Mouse (Mus musculus) small intestine, adult 2 months (tissue): Measurements from ENCODE around the gene Trim40.

Experiments used
- CTCF ChIP-seq: fragments of 200-500 bp; IDR thresholded peaks from 2 replicates; pipeline ENCODE4 v1.5.1; 2012; ENCODE audit warnings: low read depth, mild to moderate bottlenecking, control low read depth, inconsistent platforms, low read length, moderate library complexity, mixed read lengths; ENCODE audit not compliant: insufficient replicate concordance, insufficient read length; ENCODE audit errors: extremely low read depth
- POLR2A ChIP-seq: fragments of 200-500 bp; IDR thresholded peaks from 2 replicates; pipeline ENCODE4 v1.6.1; 2012; ENCODE audit warnings: low read depth, mild to moderate bottlenecking, control low read depth, inconsistent platforms, low read length, moderate library complexity

DNA sequence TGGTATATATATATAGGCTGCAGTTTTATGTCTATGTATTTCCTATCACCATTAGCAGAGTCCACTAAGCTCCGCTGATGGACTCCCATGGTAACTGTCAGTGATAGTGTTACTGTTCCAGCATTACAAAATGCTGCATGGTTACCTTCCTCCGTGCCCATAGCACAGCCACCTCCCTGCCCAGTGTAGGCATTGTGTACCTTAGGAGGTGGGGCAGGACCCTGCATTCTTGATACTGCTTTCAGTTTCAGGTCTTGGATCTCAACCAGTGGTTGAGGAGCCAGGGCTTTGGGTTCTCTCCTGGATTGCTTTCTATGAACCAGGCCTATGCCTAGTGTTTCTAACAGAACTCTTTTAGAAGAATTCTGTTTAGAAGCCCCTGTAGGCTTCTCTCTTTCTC lies 39.9 kb downstream of the Trim40 start:
- TF ChIP-seq CTCF, result no peak
- no peak for TF ChIP-seq POLR2A
